Mouse (Mus musculus): ENCODE data around the gene Ptgdr2. TPM values are rescaled to one million over a fixed set of nuclear protein-coding genes. Genes with fewer than 3 reads are reported as not detected.

Ptgdr2 gene
- total RNA-seq (2015), result 0.21 TPM in 1 of 2 replicates, not detected in the other
- 0.07 and 0.20 TPM in 2 replicates for total RNA-seq (2017)

DNA sequence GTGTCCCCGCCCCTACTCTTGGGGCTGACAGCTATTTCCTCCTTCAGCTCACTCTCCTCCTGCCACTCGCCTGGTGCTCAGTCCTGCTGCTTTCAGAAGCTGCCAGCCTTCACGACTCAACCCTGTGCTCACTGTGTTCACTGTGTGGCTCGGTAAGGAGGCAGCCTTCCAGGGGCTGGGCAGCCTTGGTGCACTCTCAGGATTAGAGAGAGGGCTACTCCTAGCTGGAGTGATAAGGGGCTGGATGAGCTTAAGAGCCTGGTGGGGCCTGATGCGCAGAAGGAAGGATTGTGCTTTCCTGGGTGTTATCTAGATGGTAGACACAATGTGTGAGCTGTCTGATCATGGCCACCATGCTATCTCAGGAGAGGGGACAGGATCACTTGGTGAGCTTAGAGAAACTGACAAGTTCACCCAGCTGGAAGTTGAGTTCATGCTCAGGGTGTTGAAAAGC, at the start of gene Ptgdr2:
Gene Ptgdr2, plus strand, starts transcription at position 51 of the 454 bp plus-strand sequence.
- ATAC-seq (ENCODE audit: poor library complexity, severe bottlenecking), result no peak

DNA sequence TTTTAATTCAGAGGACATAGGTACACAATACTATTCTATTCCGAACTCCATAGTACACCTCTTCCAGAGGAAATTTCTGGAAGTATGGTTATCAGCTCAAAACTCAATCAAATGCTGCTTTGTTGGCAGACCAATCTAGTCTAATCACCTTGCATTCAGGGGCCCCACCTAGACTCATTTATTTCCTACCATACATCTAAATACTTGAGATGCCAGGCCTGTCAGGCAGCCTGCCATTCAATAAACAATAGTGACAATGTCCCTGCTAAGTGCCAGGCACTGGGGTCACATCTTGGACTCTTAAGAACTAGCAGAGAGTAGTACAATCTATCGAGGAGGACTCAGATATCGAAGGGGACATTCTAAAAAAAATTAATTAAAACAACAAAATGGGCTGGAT, 44.8 kb upstream of the Ptgdr2 start:
- ATAC-seq (ENCODE audit: poor library complexity, severe bottlenecking), result no peak

DNA sequence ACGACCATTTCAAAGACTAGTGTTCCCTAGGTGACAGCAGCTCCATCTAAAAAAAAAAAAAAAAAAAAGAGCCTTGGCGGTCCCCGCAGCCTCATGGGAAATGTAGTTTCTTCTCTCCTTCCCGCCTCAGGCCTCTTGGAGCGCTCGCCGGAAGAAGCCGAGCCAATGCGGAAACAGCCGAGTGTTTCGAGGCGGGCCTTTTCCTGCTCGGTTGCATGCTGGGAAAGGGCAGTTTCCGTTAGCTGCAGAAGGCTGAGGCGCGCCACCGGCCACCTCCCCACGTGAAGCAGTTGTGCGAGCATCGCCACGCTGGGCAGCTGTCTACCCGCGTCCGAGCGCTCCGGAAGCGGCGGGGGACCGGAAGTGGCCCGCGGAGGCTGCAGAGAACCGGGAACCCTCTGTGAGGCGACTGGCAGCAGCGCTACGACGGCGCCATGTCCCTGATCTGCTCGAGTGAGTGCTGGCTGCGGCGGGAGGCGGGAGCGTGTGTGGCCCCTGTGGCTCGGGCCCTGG, 41.9 kb upstream of the Ptgdr2 start, which contains the start of gene Prpf19:
Gene Prpf19, plus strand, starts transcription at position 216 of the 513 bp plus-strand sequence.
- peak; percentile 98 for ATAC-seq (ENCODE audit: poor library complexity, severe bottlenecking)

DNA sequence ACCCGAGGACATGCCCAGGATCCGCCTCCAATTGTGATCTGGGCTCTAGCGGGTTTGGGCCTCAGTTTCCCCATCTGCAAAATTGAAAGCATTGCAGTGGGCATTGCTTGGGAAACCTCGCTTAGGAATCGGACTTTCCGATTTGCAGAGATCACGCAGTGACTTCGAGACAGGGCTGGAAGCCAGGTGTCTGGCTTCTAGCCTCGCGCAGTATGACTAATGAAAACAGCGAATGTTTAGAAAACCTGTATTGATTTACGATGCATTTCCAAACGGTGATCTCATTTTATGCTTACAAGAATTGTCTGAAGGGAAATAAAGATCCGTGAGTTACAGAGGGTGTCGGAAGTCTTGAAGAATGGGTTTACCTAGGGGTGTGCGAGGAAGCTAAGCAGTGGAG, 41.3 kb upstream of the Ptgdr2 start:
- no peak for ATAC-seq (ENCODE audit: poor library complexity, severe bottlenecking)

DNA sequence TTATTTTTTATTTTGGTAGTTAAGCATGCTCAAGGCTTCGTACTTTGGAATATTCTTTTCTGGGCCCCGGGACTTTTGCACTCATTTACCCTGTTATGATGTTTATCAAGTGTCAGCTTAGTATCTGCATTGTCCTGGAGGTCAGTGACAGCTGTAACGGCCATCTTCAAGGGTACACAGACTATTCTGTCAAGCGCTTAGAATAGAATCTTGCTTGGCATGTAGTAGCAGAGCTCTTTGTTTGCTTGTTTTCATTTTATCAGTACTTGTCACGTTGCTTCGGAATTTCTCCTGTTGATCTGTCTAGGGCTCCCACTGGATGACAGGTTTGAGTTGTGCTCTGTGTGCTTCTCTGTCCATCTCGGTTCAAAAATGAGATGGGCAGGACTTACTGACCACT, 40.1 kb upstream of the Ptgdr2 start:
- ATAC-seq (ENCODE audit: poor library complexity, severe bottlenecking), result no peak

DNA sequence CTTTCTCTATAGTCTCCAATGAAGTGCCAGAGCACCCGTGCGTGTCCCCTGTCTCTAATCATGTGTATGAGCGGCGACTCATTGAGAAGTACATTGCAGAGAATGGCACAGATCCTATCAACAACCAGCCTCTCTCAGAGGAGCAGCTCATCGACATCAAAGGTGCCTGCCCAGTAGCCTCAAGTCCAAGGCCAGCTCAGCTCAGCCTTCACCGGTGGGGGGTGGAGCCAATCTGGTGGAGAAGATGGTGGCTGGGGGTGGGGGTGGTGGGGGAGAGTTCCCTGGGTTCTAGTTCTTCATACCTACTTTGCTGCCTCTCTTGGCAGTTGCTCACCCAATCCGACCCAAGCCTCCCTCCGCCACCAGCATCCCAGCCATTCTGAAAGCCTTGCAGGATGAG, 39.5 kb upstream of the Ptgdr2 start:
- ATAC-seq (ENCODE audit: poor library complexity, severe bottlenecking), result no peak

DNA sequence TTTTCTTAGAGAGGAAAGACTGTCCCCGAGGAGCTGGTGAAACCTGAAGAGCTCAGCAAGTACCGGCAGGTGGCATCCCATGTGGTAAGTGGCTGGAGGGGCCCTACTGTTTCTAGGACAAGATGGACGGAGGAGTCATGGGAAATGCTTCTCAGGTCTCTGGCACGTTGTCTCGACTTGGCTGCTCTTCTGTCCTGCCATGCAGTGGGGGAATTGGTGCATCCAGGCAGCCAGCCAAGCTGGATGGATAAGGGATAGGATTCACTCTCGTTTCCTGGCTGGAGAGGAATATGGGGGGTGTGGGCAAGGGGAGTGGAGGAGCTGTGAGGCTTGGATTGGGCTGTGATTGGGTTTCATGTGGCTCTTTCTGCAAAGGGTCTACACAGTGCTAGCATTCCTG, 36.6 kb upstream of the Ptgdr2 start:
- no peak for ATAC-seq (ENCODE audit: poor library complexity, severe bottlenecking)

DNA sequence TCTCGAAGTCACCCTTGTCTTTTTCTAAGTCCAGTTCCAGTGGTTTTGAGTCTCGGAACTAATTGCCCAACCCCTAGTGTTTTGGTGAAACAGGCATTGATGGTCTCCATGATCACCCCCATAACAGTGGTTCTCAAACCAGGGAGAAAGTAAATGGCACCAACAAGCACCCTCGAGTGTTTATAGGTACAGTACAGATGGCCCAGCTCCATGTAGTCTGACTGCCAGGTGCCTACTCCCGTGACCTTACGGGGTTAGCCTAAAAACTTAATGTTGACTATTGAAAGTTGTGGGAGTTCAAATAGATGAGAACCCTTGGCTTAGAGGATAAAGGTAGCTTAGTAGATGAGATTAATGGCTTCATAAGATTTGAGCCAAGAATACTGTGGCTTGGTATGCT, 35.9 kb upstream of the Ptgdr2 start:
- no peak for ATAC-seq (ENCODE audit: poor library complexity, severe bottlenecking)

DNA sequence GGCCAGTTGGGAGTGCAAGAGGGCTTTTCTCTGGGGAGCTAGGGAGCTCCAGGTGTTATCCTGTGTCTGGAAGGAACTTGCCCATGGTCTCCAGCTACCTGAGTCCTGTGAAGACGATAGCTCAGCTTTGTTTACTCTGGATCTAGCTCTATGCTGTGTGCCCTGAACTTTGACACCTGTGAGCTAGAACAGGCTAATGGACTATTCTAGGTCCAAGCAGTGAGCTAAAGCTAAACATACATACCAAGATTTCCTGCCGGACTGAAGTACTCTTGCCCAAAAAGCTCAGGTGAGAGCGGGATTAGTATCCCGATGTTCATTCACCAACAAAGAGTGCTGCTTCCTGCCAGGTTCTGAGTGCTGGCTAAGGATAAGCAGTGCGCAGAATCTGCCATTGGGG, 32.4 kb upstream of the Ptgdr2 start:
- no peak for ATAC-seq (ENCODE audit: poor library complexity, severe bottlenecking)

DNA sequence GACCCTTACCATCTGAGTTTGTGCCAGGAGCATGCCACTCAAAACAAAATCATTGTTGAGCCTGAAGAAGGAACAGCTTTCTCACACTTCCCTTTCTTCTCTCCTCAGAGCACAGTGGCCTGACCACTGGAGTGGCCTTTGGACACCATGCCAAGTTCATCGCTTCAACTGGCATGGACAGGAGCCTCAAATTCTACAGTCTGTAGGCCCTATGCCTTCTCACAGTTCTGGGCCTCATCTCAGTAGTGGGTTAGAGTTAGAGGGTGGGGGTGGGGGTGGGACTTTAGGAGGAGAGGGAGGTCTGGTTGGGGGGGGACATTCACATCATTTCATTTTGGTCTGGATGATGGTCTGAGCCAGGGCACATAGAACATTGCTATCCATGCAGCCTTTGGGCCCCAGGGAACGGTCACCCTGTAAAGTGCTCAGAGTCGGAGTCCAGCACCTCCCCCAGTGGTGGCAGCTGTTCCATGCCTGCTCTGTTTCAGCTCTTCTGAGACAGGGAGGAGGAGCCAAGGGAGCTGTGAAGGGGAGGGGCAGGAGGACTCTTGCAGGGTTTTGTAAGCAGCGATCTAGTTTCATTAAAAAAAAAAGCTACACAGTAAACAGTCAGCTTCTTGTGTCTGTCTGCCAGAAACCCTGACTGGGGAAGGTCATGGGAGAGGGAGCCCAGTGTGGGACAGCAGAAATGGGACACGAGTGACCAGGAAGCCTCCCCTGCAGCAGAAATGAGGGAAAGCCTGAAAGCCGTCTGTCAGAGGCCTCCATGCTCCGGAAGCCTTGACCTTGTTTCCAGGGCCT, 31.8 kb upstream of the Ptgdr2 start:
- ATAC-seq (ENCODE audit: poor library complexity, severe bottlenecking), result no peak

DNA sequence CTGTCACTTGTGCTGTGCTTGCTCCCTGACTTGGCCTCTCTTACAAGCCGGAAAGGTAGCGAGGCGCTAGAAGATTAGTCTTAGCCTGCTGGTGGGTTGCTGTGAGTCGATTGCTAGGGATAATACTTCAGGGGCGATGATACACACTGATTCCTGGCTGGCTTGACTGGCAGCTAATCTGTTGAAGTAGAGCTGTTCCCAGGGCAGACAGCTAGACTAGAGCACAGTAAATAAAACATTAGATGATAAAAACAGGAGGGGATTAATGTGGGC, 31.3 kb upstream of the Ptgdr2 start:
- ATAC-seq (ENCODE audit: poor library complexity, severe bottlenecking), result no peak

DNA sequence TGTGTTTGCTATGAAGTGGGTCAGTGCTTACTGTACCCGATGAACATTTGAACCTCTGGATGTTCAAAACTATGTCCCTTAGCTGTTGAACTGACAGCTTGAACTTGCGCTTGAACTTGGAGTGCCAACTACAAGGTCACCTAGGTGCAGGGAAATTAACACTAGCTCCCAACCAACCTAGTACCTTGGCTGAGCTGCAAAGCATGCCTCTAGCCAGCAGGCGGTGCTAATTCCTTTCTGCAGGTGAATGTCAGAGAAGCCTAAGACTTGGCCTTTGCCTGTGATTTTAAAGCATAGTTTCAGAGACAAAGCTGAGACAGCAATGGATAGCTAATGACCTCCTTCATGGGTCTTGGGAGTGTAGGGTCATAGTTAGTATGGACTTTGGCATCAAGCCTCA, 29.1 kb upstream of the Ptgdr2 start:
- ATAC-seq (ENCODE audit: poor library complexity, severe bottlenecking), result peak; percentile 84

DNA sequence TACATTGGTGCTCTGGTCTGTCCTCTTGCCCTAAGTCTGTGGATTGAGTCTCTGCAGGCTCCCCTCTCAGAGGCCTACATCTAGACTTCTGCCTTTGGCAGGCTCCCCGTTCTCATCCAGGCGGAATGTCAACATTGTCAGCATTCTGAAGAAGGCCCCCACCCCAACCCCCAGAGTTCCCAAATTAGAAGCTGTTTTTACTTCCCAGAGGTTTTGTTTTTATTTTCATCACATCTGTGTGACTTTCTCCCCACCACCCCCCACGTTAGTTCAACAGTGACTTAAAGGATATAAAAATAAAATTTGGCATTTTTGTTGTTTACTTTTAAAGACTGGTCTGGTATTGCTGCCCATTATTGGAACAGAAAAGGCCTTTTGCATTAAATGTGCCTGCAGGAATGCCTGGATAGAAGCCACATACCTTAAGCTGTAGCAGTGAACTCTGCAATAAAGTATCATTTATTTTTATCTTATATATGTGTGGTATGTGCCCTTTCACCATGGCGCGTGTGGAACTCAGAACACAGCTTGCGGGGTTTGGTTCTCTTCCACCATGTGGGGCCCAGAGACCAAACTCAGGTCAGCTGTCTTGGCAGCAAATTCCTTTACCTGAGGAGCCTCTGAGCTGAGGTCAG, 27.8 kb upstream of the Ptgdr2 start:
- ATAC-seq (ENCODE audit: poor library complexity, severe bottlenecking), result no peak

DNA sequence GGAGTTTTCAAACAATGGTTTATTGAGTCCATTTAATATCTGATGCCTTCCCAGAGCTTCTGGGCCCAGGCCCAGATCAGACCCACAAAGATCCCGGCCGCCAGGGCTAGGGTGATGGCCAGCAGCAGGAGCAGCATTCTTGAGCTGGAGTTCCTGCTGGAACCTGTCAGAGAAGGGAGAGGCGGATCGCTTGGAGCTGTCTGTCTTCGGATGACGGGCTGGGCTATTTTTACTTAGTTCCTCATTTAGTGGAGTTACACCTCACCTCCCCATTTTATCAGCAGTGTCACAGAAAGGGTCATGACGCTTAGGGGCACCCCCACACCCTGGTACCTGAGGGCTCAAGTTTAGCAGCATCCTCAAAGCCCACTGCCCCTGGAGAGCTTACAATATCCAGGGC, 22.7 kb upstream of the Ptgdr2 start:
- ATAC-seq (ENCODE audit: poor library complexity, severe bottlenecking), result peak; percentile 79

DNA sequence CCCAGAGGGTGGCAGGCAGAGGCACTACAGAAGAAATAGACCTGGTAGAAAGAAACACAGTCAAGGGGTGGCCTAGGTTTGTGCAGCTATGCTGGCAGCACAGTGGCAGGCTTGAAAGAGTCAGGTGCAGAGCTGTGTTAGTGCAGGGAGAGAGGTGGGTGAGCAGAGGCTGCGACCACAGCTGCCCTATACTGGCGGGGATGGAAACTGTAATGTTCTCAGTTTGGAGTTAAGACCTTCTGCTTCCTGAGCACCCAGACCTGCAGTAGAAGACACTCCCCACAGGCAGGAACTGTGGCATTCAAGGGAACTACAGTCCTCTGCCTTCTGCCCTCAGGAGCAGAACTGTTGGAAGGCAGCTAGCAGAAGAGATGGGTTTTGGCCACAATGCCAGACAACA, 22.1 kb upstream of the Ptgdr2 start:
- peak; percentile 50 for ATAC-seq (ENCODE audit: poor library complexity, severe bottlenecking)

DNA sequence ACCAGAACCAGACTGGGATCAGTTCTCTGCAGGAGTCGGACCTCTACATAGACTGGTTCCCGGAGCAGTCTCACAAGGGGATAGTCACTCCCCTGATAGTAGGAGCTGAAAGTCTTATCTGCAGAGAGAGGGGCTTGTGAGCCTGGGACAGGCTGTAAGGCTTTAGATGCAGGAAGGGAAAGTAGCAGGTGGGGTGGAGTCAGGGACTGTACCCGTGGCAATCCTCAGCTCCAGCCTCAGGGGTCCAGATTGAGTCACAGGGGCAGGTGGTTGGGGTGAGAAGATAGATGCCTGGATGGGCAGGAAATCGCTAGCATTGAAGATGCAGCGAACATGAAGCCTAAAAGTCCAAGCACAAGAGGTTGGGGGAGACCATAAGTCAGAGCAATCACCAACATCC, 20.5 kb upstream of the Ptgdr2 start:
- ATAC-seq (ENCODE audit: poor library complexity, severe bottlenecking), result no peak

DNA sequence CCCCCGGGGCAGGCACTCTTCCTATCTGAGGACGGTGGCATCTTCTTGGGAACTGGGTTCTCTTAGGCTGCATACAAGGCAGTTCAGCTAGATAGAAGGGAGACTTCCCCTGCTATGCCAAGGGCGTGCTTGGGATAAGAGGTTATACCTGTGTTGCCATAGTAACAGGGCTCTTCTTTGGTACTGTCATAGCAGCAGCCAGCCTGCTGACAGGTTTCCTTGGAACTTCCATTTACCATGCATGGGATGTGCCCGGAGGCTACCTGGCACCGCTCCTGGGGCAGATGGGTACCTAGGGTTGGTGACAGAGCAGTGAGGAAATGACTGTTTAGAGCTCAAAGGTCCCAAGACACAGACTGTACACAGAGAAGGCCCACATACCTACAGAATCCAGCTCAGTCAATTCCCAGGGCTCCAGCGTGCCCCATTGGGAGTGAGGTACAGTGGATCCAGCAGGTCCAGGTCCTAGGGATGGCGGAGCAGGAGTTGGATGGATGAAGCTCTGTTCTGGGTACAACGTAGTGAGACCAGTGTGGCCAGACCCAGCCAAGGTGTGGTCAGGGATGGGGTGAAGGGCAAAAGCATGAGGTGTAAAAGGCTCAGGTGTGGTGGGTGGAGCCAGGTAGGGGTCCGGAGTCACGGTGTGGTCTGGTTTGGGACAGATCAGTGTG, 18.5 kb upstream of the Ptgdr2 start:
- ATAC-seq (ENCODE audit: poor library complexity, severe bottlenecking), result no peak

DNA sequence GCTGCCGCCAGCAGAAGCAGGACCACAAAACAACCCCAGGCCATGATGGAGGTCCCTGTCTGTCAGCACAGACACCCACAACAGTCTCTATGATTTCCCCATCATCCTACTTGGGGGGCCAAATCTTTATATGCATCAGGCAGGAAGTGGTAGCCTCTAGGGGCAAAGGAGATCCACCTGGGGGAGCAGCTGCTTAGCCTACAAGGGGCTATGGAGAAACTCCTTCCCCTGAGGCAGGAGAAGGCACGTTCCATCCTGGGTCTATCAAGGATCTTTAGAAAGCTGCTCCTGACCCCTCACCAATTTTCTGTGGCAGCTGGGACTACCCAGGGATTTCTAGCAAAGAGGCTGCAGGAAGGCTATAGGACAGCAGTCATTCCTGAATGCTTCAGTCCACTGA, 16.4 kb upstream of the Ptgdr2 start, which contains the start of gene Zp1:
Gene Zp1, minus strand, starts transcription at position 101 of the 400 bp plus-strand sequence.
- ATAC-seq (ENCODE audit: poor library complexity, severe bottlenecking), result no peak

DNA sequence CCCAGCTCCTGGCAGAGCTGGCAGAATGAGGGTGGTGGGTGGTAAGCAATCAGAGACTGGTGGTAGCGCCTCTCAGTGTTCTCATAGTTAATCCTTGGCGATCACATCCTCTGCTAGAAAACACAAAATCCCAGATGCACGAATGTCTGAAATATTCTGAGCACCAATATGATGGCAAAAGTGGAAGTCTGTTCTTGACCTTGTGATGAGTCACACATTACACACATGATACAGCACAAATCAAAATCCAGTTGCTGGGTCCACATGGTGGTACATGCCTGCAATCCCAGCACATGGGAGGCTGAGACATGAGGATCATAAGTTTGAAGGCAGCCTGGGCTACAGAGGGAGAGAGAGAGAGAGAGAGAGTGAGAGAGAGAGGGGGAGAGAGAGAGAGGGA, 15.9 kb upstream of the Ptgdr2 start:
- ATAC-seq (ENCODE audit: poor library complexity, severe bottlenecking), result no peak

DNA sequence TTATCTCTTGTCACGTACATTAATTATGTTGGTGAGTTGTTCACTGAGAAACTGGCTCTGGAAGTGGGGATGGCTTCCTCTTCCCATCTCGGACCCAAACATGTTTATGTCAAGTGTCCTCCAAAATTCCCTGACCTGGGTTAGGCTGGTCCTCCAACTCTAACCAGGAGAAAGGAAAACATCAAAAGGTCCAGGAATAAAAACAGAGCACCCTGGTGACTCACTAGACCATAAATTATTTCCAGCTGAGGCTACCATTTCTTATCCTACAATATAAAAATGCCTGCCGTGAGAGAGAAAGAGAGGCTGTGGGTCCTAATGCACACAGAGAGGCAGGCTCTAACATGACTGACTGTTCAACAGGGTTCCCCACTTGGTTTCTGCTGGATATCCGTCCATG, 12.7 kb upstream of the Ptgdr2 start:
- no peak for ATAC-seq (ENCODE audit: poor library complexity, severe bottlenecking)

DNA sequence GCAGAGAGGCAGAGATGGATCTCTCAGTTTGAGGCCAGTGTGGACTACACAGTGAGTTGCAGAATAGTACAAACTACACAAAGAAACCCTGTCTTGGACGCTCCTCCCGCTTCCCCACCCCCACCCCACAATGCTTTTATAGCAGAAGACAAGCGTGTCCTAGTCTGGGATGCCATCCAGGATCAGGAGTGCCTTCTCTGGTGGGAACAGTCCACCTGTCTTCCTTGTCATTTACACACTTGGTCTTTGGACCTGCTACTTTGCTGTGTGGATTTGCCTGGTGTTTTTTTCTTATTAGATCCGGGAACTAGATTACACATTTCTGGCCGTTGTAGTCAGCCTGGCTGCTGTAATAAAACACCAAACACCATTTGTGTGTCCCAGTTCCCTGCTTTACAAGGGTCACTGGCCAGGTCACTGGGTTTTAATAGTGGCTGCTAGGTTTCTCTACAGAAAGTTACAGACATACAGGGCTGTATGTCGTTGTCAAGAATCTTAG, 10.8 kb upstream of the Ptgdr2 start:
- no peak for ATAC-seq (ENCODE audit: poor library complexity, severe bottlenecking)

DNA sequence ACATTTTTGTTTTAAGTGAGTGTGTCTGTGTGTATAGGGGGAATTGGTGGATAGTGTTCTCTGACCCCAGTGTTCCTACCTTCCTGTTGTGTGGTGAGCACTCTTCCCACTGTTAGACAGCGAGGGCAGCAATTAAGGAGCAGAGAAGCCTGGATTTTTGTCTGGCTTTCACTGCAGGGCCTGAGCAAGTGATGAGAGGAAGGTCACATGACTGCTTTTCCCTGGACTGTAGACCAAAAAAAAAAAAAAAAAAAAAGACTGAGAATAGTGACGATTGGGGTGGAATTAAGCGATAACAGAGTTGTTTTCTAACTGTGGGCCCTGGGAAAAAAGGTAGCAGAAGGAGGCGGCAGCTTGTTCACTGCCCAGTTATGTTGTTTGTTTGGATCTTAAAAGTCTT, 10.3 kb upstream of the Ptgdr2 start:
- no peak for ATAC-seq (ENCODE audit: poor library complexity, severe bottlenecking)

Measured in megakaryocyte, adult 5-6 weeks (primary cell).